Mouse (Mus musculus) midbrain, postnatal 0 days (tissue): ENCODE data around the gene Tspan9. TPM values are rescaled to one million over a fixed set of nuclear protein-coding genes. Genes with fewer than 3 reads are reported as not detected.
A peak's percentile ranks its signal among the peaks of the same experiment; 100 is the strongest.

Source experiments
- ATAC-seq: fragments of 200-750 bp; cut with Nextera tagmentation; 2 replicates; pipeline ENCODE4 v1.8.0; 2017; ENCODE audit warnings: moderate number of reproducible peaks, mild to moderate bottlenecking, moderate TSS enrichment, moderate library complexity; ENCODE audit not compliant: low FRiP score
- DNase-seq: peaks from one replicate; pipeline ENCODE4 v3.0.0-alpha.2; 2015; ENCODE audit warnings: low spot score
- H3K27ac ChIP-seq: fragments of 300-500 bp; sonication (generic); 2 replicates; pipeline ENCODE4 v1.5.1; 2014; ENCODE audit warnings: low read depth, mild to moderate bottlenecking, low read length, mixed read lengths
- H3K27me3 ChIP-seq: fragments of 300-500 bp; sonication (generic); 2 replicates; pipeline ENCODE4 v1.6.1; 2014; ENCODE audit warnings: low read length, control low read depth, mixed read lengths; ENCODE audit not compliant: insufficient read depth
- H3K36me3 ChIP-seq: fragments of 300-500 bp; sonication (generic); 2 replicates; pipeline ENCODE4 v1.6.1; 2014; ENCODE audit warnings: low read length, control low read depth, mixed read lengths; ENCODE audit not compliant: insufficient read depth
- H3K4me1 ChIP-seq: fragments of 300-500 bp; sonication (generic); 2 replicates; pipeline ENCODE4 v1.6.1; 2014; ENCODE audit warnings: mild to moderate bottlenecking, control low read depth, antibody characterized with exemption, low read length, mixed read lengths; ENCODE audit not compliant: insufficient read depth
- H3K4me2 ChIP-seq: fragments of 300-500 bp; sonication (generic); 2 replicates; pipeline ENCODE4 v1.6.1; 2014; ENCODE audit warnings: low read depth, mild to moderate bottlenecking, low read length, mixed read lengths; ENCODE audit not compliant: poor library complexity, severe bottlenecking
- H3K4me3 ChIP-seq: fragments of 300-500 bp; sonication (generic); 2 replicates; pipeline ENCODE4 v1.5.1; 2014; ENCODE audit warnings: low read depth, mild to moderate bottlenecking, low read length, moderate library complexity
- H3K9ac ChIP-seq: fragments of 300-500 bp; sonication (generic); replicated peaks from 2 replicates; pipeline ENCODE4 v1.6.1; 2014; ENCODE audit warnings: mild to moderate bottlenecking, low read length, moderate library complexity, mixed read lengths; ENCODE audit not compliant: poor library complexity, severe bottlenecking
- H3K9me3 ChIP-seq: fragments of 300-500 bp; sonication (generic); 2 replicates; pipeline ENCODE4 v1.6.1; 2016; ENCODE audit warnings: low read length, control low read depth
- CTCF ChIP-seq: IDR thresholded peaks from 2 replicates; pipeline ENCODE4 v1.5.1; 2016; ENCODE audit warnings: antibody characterized with exemption, mild to moderate bottlenecking
- WGBS: fragments of 180-500 bp; shearing (Covaris S2); extraction: QIAGEN DNeasy Blood & Tissue Kit; methylation state at CpG from one replicate; pipeline ENCODE4 v1.1.7; 2014; 5-methylcytosine and 5-hydroxymethylcytosine counted together
- polyA plus RNA-seq: library from polyadenylated mRNA; unstranded; fragments of >200 nt; fragmentation: Nextera tagmentation; extraction: Ambion mirVana; gene quantifications from 2 replicates; pipeline ENCODE4 v1.2.1, GENCODE M21; 2015
- total RNA-seq: library from RNA; depleted of rRNA; stranded (reverse); fragments of >200 nt; gene quantifications from 2 replicates; pipeline ENCODE4 v1.2.3, GENCODE M21; 2014

The Tspan9 gene
- total and polyA plus RNA-seq, 2 experiments from 2014 or later = 50.9 to 160 TPM

GRCm38 (mm10) chr6:128104712-128105324 is 38.6 kb downstream of the Tspan9 start:
- H3K9ac ChIP-seq = no peak overlapping the region
- H3K4me3 ChIP-seq = no peak overlapping the region
- H3K9me3 ChIP-seq = no peaks in the 10 kb centered on the region
- no peak overlapping the region for H3K27ac ChIP-seq
- ATAC-seq (no peak; the same call in 1 of the 2 replicates), DNase-seq (no peak)
- H3K27me3 ChIP-seq = no peaks in the 10 kb centered on the region
- no peaks in the 10 kb centered on the region for H3K36me3 ChIP-seq
- no peak overlapping the region for H3K4me2 ChIP-seq
- no peak for TF ChIP-seq CTCF
- peaks cover 8% of the 10 kb centered on the region; the same call in 1 of the 2 replicates for H3K4me1 ChIP-seq
- 71% methylated on average over 7 of the region's 7 CpGs for WGBS

DNA sequence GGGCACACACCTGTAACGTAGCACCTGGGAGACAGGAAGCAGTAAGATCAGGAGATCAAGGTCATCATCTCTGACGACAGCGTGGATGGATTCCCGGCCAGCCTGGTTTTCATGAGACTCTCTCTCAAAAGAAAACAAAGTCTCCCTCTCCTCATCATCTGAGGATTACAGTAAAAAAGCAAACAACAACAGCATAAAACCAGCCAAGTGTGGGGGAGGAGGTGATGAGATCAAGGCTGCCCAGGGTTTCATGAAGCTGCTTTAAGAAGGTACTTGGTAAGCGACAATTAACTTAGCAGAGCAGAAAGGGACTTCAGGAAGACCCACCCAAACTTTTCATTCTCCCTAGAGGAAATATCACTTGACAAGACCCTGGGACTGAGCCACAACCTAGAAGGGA is 39.5 kb downstream of the Tspan9 start:
- DNase-seq = no peak

GRCm38 (mm10) chr6:128102296-128102999 is 40.9 kb downstream of the Tspan9 start:
- Histone ChIP-seq H3K27me3 (no peaks in the 10 kb centered on the region), H3K9me3 (no peaks in the 10 kb centered on the region), H3K27ac (no peak overlapping the region), H3K9ac (no peak overlapping the region), H3K4me2 (no peak overlapping the region), H3K4me3 (no peak overlapping the region), H3K4me1 (peaks cover 10% of the 10 kb centered on the region; the same call in 1 of the 2 replicates), H3K36me3 (no peaks in the 10 kb centered on the region)
- WGBS = 42% methylated on average over 6 of the region's 6 CpGs
- no peak for ATAC-seq
- DNase-seq = no peak
- no peak for TF ChIP-seq CTCF

More for the DNA sequence above, 39.5 kb downstream of the Tspan9 start:
- Histone ChIP-seq H3K9ac (no peak overlapping the region), H3K36me3 (no peaks in the 10 kb centered on the region), H3K4me1 (peaks cover 10% of the 10 kb centered on the region; the same call in 1 of the 2 replicates), H3K27ac (no peak overlapping the region), H3K27me3 (no peaks in the 10 kb centered on the region), H3K9me3 (no peaks in the 10 kb centered on the region), H3K4me3 (no peak overlapping the region), H3K4me2 (no peak overlapping the region)
- WGBS = 87% methylated on average over 5 of the region's 5 CpGs
- TF ChIP-seq CTCF = no peak
- ATAC-seq = no peak

DNA sequence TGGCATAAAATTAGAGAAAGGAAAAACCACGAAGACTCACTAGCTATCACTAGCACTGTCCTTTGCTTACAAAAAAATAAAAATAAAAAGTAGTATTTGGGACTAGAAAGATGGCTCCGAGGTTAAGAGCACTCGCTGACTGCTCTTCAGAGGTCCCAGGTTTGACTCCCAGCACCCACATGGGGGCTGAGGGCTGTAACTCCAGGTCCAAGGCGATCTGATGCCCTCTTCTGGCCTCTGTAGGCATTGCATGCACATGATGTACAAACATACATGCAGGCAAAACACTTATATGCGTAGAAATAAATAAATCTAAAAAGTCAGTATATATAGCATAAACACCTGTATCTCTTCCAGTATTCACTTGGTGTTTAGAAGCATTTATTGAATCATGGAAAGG is 43.5 kb downstream of the Tspan9 start:
- H3K4me2 ChIP-seq = no peak overlapping the region
- no peak overlapping the region for H3K9ac ChIP-seq
- TF ChIP-seq CTCF = peak; percentile 58
- 80% methylated on average over 5 of the region's 5 CpGs for WGBS
- H3K27me3 ChIP-seq = no peaks in the 10 kb centered on the region
- H3K4me3 ChIP-seq = no peak overlapping the region
- H3K27ac ChIP-seq = no peak overlapping the region
- ATAC-seq = no peak
- H3K9me3 ChIP-seq = no peaks in the 10 kb centered on the region
- no peaks in the 10 kb centered on the region for H3K36me3 ChIP-seq
- peaks cover 2% of the 10 kb centered on the region; the same call in 1 of the 2 replicates for H3K4me1 ChIP-seq
- no peak for DNase-seq

GRCm38 (mm10) chr6:128099190-128099589 is 44.2 kb downstream of the Tspan9 start:
- H3K27ac ChIP-seq = no peak overlapping the region
- H3K4me3 ChIP-seq = no peak overlapping the region
- no peak for ATAC-seq
- H3K27me3 ChIP-seq = no peaks in the 10 kb centered on the region
- H3K9me3 ChIP-seq = no peaks in the 10 kb centered on the region
- H3K9ac ChIP-seq = no peak overlapping the region
- peaks cover 2% of the 10 kb centered on the region; the same call in 1 of the 2 replicates for H3K4me1 ChIP-seq
- H3K36me3 ChIP-seq = no peaks in the 10 kb centered on the region
- 62% methylated on average over 9 of the region's 9 CpGs for WGBS
- H3K4me2 ChIP-seq = no peak overlapping the region
- DNase-seq = no peak
- no peak for TF ChIP-seq CTCF

DNA sequence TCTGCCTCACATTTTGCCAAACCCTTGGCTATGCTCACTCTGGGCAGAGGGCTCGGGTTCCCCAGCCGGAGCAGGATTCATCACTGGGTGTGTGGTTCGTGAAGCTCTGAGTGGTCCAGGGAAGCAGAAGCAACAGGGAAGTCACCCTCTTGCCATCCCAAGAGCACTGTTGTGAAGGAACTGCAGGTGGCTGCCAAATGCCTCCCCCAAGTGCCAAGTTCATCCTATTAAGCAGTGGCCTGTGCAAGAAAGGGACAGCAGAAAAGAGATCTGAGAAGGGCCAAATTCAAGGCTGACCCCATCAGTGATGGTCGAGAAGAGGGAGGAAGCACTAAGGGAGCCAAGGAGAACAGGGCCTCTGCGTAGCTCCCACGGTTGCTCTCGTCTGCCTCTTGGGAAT is 46.9 kb downstream of the Tspan9 start:
- DNase-seq (peak; percentile 31), ATAC-seq (no peak)
- Histone ChIP-seq H3K36me3 (no peaks in the 10 kb centered on the region), H3K9me3 (no peaks in the 10 kb centered on the region), H3K4me1 (peaks cover 2% of the 10 kb centered on the region; the same call in 1 of the 2 replicates), H3K27me3 (no peaks in the 10 kb centered on the region), H3K27ac (no peak overlapping the region), H3K4me3 (no peak overlapping the region), H3K4me2 (no peak overlapping the region), H3K9ac (no peak overlapping the region)
- no peak for TF ChIP-seq CTCF
- WGBS = 82% methylated on average over 7 of the region's 7 CpGs
